Mouse (Mus musculus) CH12.LX (cell line): ENCODE results near the gene Ankfy1.

Experiments
- CHD1 ChIP-seq: IDR thresholded peaks from 2 replicates; pipeline ENCODE4 v1.6.1; 2012; ENCODE audit warnings: low read depth, low read length, improper control_type of control experiment, inconsistent platforms
- CTCF ChIP-seq, 2 experiments: IDR thresholded peaks in 1 of 2; conservative IDR thresholded peaks in 1 of 2; 2 replicates each; pipeline ENCODE4 v1.5.1; 2011 to 2012; ENCODE audit warnings: low read depth in 2 of 2, low read length in 2 of 2, improper control_type of control experiment in 1 of 2, inconsistent platforms in 1 of 2, mild to moderate bottlenecking in 1 of 2, moderate library complexity in 1 of 2
- E2F4 ChIP-seq: IDR thresholded peaks from 2 replicates; pipeline ENCODE4 v1.6.1; 2011; ENCODE audit warnings: low read depth, low read length, improper control_type of control experiment; ENCODE audit not compliant: insufficient replicate concordance
- POLR2A ChIP-seq: IDR thresholded peaks from 2 replicates; pipeline ENCODE4 v1.6.1; 2011; ENCODE audit warnings: low read depth, mild to moderate bottlenecking, improper control_type of control experiment, low read length
- RAD21 ChIP-seq: IDR thresholded peaks from 2 replicates; pipeline ENCODE4 v1.6.1; 2011; ENCODE audit warnings: low read depth, mild to moderate bottlenecking, low read length, improper control_type of control experiment, moderate library complexity
- USF1 ChIP-seq: IDR thresholded peaks from 2 replicates; pipeline ENCODE4 v1.6.1; 2014; ENCODE audit warnings: low read depth, mild to moderate bottlenecking, inconsistent platforms, low read length, improper control_type of control experiment

DNA sequence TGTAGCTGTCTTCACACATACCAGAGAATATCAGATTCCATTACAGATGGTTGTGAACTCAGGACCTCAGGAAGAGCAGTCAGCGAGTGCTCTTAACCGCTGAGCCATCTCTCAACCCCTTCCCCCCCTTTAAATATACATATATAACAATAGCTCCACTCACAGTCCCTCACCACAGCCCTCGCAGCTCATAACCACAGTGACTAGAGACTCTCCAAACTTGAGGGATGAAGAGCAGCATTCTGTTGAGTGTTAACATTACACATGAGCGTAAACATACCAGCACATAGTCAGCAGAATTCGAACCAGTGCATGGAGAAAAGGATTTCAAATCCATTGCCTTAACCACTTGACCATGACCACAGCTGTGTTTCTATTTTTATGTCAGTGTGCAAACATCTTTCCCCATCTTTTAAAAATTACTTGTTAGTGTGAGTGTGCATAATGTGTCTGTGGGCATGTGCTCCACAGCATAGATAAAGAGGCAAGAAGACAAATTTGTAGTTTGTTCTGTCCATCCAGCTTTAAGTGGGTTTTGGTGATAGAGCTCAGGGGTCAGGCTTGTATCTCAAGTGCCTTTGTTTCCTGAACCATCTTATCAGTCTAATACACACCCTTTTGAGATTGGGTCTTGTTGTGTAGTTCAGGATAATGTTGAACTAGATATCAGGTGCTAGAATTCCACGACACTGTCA lies 18.4 kb upstream of the Ankfy1 start:
- no peak for TF ChIP-seq POLR2A
- no peak for TF ChIP-seq CTCF (conservative IDR thresholded peaks at IDR 0.05 in 1 of 2, IDR thresholded peaks at IDR 0.05 in 1 of 2; ENCODE audit: low read depth in 2 of 2, low read length in 2 of 2)
- no peak for TF ChIP-seq USF1
- TF ChIP-seq E2F4: no peak
- no peak for TF ChIP-seq RAD21
- TF ChIP-seq CHD1: no peak
